Mouse (Mus musculus) spleen, adult 18-20 months (tissue): Measurements from ENCODE around the gene Eif2s1.
"Not testable (repeated sequence)": the region's sequence is repeated elsewhere in the genome, so short reads cannot be mapped to it uniquely, and the experiment has no call there.

Experiments used
- DNase-seq, 2 experiments: peaks; one replicate each; pipeline ENCODE4 v3.0.0; 2022; ENCODE audit warnings: mixed read lengths in 2 of 2

The Eif2s1 gene

DNA sequence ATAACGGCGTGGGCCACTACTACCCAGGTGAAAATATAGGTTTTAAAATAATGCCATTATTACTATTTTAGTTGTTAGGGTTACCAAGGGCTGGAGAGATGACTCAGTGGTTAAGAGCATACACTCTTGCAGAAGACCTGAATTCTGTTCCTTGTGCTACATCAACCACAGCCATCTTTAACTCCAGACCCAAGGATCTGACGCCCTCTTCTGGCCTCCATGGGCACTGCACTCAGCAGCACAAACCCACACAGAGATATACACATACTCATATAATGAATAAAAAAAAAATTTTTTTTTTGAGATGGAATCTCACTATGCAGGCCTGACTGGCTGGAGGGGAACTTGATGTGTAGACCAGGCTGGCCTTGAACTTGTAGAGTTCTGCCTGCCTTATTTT, 54.7 kb downstream of the Eif2s1 start:
- no peak for DNase-seq

DNA sequence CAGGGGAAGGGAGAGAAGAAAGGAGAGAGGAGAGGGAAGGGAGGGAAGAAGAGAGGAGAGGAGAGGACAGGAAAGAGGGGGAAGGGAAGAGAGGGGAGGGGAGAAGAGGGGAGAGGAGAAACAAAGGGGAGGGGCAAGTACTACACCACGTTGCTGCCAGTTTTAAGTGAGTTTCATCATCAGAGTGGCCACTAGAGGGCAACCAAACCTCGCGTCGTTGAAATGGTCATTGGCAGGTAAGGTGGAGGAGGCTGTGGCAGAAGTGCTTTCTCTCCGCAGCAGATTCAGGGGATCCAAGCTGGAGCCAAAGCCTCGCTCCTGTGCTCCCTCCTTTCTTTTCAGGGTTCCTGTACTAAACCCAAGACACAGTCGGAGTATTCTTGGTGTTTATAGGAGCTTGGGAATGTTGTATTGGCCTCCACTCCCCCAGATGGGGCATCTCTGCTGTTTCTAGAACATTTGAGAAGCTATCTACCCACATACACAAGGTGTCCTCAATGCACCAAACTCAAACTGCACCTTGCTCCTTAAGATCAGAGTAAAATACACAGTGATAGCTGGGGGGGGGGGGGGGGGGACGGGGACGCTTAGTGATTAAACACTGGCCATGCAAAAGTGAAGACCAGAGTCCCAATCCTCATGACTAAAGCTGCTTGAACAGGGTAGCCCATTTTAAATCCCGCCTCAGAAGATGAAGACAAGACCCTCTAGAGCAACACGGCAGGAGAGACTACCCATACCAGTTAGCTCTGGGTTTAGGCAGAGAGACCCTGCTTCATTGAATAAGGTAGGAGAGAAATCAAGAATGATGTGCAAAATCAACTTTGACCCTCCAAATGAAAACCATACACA, 56.8 kb downstream of the Eif2s1 start:
- DNase-seq = peak; percentile 61 to 78

DNA sequence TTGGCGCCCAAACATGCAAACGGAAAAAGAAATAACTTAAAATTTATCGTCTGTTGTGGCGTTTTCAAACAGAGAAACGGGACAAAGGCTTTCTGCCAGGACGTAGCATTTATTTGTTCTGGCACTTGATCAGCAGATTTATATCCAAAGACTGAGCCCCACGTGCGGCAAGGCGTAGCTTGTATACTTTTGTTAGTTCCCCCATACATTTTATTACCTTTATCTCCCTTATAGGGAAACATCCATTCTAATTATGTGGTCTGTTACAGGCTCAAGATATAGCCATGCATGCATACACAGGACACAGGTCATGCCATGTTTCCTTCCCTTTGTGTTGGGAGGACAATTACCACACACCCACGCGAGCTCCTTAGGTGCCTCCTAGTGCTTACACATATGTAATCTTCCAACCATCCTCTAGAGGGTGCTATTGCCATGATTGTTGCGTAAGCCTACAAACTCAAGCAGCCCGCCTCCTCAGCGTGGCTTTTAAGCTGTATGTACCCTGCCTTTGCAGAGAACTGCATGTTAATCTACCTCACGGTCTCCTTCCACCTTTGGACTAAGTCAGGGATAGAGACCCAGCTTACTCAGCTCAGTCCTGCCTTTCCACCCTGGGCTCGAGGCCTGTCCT, 57.6 kb downstream of the Eif2s1 start:
- peak; percentile 26 to 43 for DNase-seq

DNA sequence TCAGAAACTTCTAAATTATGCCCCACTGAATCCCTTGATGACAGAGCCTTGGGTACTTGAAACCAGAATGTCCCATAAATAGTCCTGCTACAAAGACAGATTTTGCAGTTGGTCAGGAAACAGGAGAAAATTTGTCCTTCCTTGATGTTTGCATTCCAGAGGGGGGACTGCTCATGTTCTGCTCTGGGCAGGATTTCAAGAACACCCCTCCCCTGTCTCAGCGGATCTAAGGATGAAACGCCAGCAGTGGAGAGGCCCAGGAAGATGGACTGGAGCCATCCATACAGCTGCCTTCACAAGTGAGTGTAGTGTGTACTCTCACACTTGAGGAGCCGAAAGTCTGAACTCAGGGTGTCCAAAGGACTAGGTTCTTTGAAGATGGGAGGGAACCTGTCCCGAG, 59.8 kb downstream of the Eif2s1 start:
- no peak for DNase-seq

DNA sequence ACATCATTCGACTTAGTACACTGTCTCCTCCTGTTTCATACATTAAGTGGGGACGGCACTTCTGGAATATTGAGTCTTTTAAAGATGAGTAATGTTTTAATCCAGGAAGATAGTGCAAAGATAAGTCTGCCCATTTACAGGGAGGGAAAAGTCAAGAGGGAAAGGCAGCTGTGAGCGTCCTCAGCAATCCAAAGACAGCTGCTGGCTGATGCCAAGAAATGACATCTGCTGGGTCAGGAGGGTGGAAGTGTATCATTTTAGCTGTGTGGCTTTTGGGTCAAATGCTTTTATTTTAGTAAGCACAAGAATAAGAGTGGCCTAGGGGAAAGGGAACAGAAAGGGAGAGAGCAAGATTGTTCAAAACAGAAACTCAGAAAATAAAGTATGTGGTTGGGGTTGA, 60.4 kb downstream of the Eif2s1 start:
- DNase-seq = no peak

DNA sequence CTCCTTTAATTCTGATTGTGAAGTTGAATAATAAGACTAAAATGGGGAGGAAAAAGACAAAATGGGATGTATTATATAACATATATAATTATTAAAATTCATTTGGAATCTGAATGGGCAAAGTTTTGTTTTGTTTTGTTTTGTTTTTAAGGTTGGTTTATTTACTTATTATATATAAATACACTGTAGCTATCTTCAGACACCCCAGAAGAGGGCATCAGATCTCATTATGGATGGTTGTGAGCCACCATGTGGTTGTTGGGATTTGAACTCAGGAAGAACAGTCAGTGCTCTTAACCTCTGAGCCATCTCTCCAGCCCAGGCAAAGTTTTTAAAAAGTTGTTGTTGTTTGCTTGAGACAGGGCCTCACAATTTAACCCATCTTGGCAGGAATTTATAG, 61.4 kb downstream of the Eif2s1 start:
- not testable (repeated sequence) for DNase-seq

- DNase-seq = no peak
Measured at GRCm38 (mm10) chr12:78923539-78924189, 62.0 kb downstream of the Eif2s1 start.

DNA sequence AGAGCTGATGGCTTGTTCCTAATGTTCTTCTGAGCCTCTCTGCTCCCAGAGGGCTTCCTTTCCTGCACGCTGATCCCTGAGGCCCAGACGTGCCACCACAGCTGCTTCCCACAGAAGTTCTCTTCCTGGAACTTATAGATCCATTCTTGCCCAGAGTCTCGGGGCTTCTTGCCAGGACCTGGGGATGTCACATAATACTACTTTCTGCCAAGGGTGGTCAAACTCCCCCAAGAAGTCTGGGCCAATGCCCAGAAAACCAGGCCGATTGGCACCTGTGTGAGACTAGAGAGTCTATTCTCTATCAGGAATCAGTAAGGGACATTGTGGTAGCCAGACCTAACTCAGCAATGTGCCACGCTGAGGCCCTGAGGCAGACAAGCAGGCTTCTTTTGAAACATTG, 65.7 kb downstream of the Eif2s1 start:
- DNase-seq = no peak

DNA sequence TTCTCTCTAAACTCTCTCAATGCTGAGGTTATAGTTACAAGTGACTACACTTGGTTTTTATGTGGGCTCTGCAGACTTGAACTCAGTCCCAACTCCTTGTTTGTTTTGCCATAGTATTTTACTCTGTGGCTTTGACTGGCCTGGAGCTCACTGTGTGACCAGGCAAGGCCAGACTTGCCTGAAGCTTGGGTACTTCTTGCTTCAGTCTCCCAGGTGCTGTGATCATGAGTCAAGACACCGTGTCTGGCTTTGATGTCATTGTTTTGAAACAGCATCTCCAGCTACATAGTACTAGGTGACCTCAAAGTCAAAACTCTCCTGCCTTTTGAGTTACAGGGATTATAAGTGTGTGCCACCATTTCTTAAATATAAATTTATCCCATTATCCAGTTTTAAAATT, 68.3 kb downstream of the Eif2s1 start:
- no peak for DNase-seq

DNA sequence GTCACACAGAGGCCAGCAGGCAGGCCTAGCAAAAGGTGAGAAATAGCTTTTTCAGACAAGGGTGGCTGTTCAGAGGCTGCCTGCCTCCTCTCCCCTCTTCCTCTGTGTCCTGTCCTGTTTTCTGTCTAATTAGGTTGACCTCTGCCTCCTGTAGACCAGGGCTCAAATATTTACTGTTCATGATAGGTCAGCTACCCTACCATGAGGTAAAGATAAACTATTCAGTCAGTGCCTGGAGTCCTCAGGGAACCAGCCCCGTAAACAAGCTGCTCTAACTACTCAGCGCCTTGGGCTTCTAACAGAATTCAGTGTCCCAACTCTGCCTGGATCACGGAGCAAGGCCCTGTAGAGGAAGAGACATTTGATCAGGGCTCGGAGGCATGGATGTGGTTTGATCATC, 74.9 kb downstream of the Eif2s1 start:
- no peak for DNase-seq
